Mouse (Mus musculus): ENCODE results near the gene Tceal7.

DNA sequence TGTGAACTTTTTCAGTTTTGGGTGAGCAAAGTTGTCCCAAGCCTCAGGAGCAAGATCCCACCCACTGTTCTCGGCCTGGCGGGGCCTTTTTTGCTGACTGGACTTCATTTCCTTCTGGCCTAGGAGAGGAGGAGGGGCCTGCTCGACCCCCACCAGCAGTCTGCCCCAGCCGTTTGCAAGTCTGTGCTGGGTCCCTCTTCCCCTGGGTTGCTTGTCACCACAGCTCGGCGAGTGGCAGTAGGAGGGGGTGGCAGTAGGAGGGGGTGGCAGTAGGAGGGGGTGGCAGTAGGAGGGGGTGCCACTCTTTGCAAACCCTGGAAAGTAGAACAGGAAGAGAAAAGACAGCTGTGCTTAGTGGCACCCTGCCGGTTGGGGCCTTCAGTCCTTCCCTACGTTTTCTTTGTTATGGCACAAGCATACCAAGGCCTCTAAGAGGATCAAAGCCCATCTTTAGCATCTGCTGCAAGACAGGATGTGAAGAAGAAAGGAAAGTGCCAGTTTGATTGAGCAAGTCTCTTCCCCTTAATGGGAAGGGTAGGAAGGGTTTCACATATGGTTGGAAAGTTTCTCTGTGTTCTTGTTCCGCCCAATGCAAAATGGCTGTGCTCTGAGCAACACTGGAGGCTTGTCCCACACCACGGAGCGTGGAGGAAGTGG, 33.6 kb upstream of the Tceal7 start:
- TF ChIP-seq UBTF (IDR thresholded peaks at IDR 0.05; ENCODE audit: low read depth, low read length) (no peak), CTCF (conservative IDR thresholded peaks at IDR 0.05 in 1 of 2, IDR thresholded peaks at IDR 0.05 in 1 of 2; ENCODE audit: low read depth in 2 of 2, low read length in 2 of 2) (no peak), RCOR1 (conservative IDR thresholded peaks at IDR 0.05; ENCODE audit: low read depth, low read length) (no peak), IRF4 (IDR thresholded peaks at IDR 0.05; ENCODE audit: low read depth, low read length) (no peak)

All from CH12.LX (cell line).